Mouse (Mus musculus): ENCODE results near the gene Sf3b6. TPM values are rescaled to one million over a fixed set of nuclear protein-coding genes. Genes with fewer than 3 reads are reported as not detected.
A peak's percentile ranks its signal among the peaks of the same experiment; 100 is the strongest.

Gene Sf3b6
- 132 and 137 TPM in 2 replicates for polyA plus RNA-seq (2012; rRNA removed)

- under 1% methylated on average over 49 of the region's 49 CpGs for WGBS
- Histone ChIP-seq H3K4me1 (ENCODE audit: control insufficient read depth, insufficient read depth, low read length) (peaks cover 4% of the 10 kb centered on the region), H3K27me3 (ENCODE audit: control insufficient read depth, insufficient read depth, low read length) (no peaks in the 10 kb centered on the region), H3K4me3 (replicated peaks; ENCODE audit: insufficient read depth, low read depth, low read length) (peak within 1 kb of the TSS; percentile 92), H3K27ac (ENCODE audit: insufficient read depth, low read length) (peak within 1 kb of the TSS; percentile 4)
- peak; percentile 97 to 99 for DNase-seq
- TF ChIP-seq CTCF (IDR thresholded peaks at IDR 0.05; ENCODE audit: borderline replicate concordance, insufficient read depth, low read depth, low read length) (no peak), POLR2A (IDR thresholded peaks at IDR 0.05; ENCODE audit: borderline replicate concordance, insufficient read depth, low read length) (peak; percentile 77)
Observed at GRCm38 (mm10) chr12:4817361-4818101, at the start of gene Sf3b6. Gene Sf3b6, plus strand, starts transcription at chr12:4817544.

GRCm38 (mm10) chr12:4768492-4769332 lies 48.6 kb upstream of the Sf3b6 start, which contains the start of the genes Pfn4 and Fam228b:
Gene Pfn4, plus strand, starts transcription at chr12:4769022.
Gene Fam228b, minus strand, starts transcription at chr12:4769267.
- no peaks in the 10 kb centered on the region for H3K4me1 ChIP-seq (ENCODE audit: control insufficient read depth, insufficient read depth, low read length)
- H3K27me3 ChIP-seq (ENCODE audit: control insufficient read depth, insufficient read depth, low read length): no peaks in the 10 kb centered on the region
- TF ChIP-seq CTCF (IDR thresholded peaks at IDR 0.05; ENCODE audit: borderline replicate concordance, insufficient read depth, low read depth, low read length) (peak; percentile 67), POLR2A (IDR thresholded peaks at IDR 0.05; ENCODE audit: borderline replicate concordance, insufficient read depth, low read length) (peak; percentile 80)
- H3K4me3 ChIP-seq (replicated peaks; ENCODE audit: insufficient read depth, low read depth, low read length): peak within 1 kb of the TSS; percentile 60
- under 1% methylated on average over 61 of the region's 61 CpGs for WGBS
- DNase-seq: peak; percentile 96 to 100
- H3K27ac ChIP-seq (ENCODE audit: insufficient read depth, low read length): peak within 1 kb of the TSS; percentile 94

GRCm38 (mm10) chr12:4769333-4769723 lies 48.0 kb upstream of the Sf3b6 start:
- Histone ChIP-seq H3K4me1 (ENCODE audit: control insufficient read depth, insufficient read depth, low read length) (no peaks in the 10 kb centered on the region), H3K27ac (ENCODE audit: insufficient read depth, low read length) (peak overlapping the region; percentile 45; the same call in 1 of the 2 replicates), H3K4me3 (replicated peaks; ENCODE audit: insufficient read depth, low read depth, low read length) (peak overlapping the region; percentile 60), H3K27me3 (ENCODE audit: control insufficient read depth, insufficient read depth, low read length) (no peaks in the 10 kb centered on the region)
- WGBS: 12% methylated on average over 13 of the region's 13 CpGs
- DNase-seq: no peak
- TF ChIP-seq CTCF (IDR thresholded peaks at IDR 0.05; ENCODE audit: borderline replicate concordance, insufficient read depth, low read depth, low read length): no peak
- no peak for TF ChIP-seq POLR2A (IDR thresholded peaks at IDR 0.05; ENCODE audit: borderline replicate concordance, insufficient read depth, low read length)

- no peak overlapping the region for H3K4me3 ChIP-seq (replicated peaks; ENCODE audit: insufficient read depth, low read depth, low read length)
- TF ChIP-seq CTCF (IDR thresholded peaks at IDR 0.05; ENCODE audit: borderline replicate concordance, insufficient read depth, low read depth, low read length): no peak
- no peak for TF ChIP-seq POLR2A (IDR thresholded peaks at IDR 0.05; ENCODE audit: borderline replicate concordance, insufficient read depth, low read length)
- H3K4me1 ChIP-seq (ENCODE audit: control insufficient read depth, insufficient read depth, low read length): no peaks in the 10 kb centered on the region
- H3K27me3 ChIP-seq (ENCODE audit: control insufficient read depth, insufficient read depth, low read length): no peaks in the 10 kb centered on the region
- WGBS: 96% methylated on average over 8 of the region's 8 CpGs
- DNase-seq: no peak
- no peak overlapping the region for H3K27ac ChIP-seq (ENCODE audit: insufficient read depth, low read length)
Observed at GRCm38 (mm10) chr12:4774895-4775587, 42.3 kb upstream of the Sf3b6 start.

GRCm38 (mm10) chr12:4775588-4775949 lies 41.8 kb upstream of the Sf3b6 start:
- no peak for TF ChIP-seq POLR2A (IDR thresholded peaks at IDR 0.05; ENCODE audit: borderline replicate concordance, insufficient read depth, low read length)
- H3K27ac ChIP-seq (ENCODE audit: insufficient read depth, low read length): no peak overlapping the region
- H3K27me3 ChIP-seq (ENCODE audit: control insufficient read depth, insufficient read depth, low read length): no peaks in the 10 kb centered on the region
- no peaks in the 10 kb centered on the region for H3K4me1 ChIP-seq (ENCODE audit: control insufficient read depth, insufficient read depth, low read length)
- no peak for DNase-seq
- WGBS: 82% methylated on average over 9 of the region's 9 CpGs
- H3K4me3 ChIP-seq (replicated peaks; ENCODE audit: insufficient read depth, low read depth, low read length): no peak overlapping the region

GRCm38 (mm10) chr12:4777734-4778133 lies 39.6 kb upstream of the Sf3b6 start:
- Histone ChIP-seq H3K27me3 (ENCODE audit: control insufficient read depth, insufficient read depth, low read length) (no peaks in the 10 kb centered on the region; the same call in 1 of the 2 replicates), H3K4me1 (ENCODE audit: control insufficient read depth, insufficient read depth, low read length) (0 out of 2 replicates have a peak, but pooled peaks cover 5% of the 10 kb centered on the region), H3K4me3 (replicated peaks; ENCODE audit: insufficient read depth, low read depth, low read length) (no peak overlapping the region), H3K27ac (ENCODE audit: insufficient read depth, low read length) (no peak overlapping the region)
- DNase-seq: no peak
- WGBS: 91% methylated on average over 6 of the region's 6 CpGs
- TF ChIP-seq CTCF (IDR thresholded peaks at IDR 0.05; ENCODE audit: borderline replicate concordance, insufficient read depth, low read depth, low read length): no peak
- no peak for TF ChIP-seq POLR2A (IDR thresholded peaks at IDR 0.05; ENCODE audit: borderline replicate concordance, insufficient read depth, low read length)

- Histone ChIP-seq H3K27me3 (ENCODE audit: control insufficient read depth, insufficient read depth, low read length) (no peaks in the 10 kb centered on the region; the same call in 1 of the 2 replicates), H3K27ac (ENCODE audit: insufficient read depth, low read length) (no peak overlapping the region), H3K4me1 (ENCODE audit: control insufficient read depth, insufficient read depth, low read length) (0 out of 2 replicates have a peak, but pooled peaks cover 5% of the 10 kb centered on the region), H3K4me3 (replicated peaks; ENCODE audit: insufficient read depth, low read depth, low read length) (no peak overlapping the region)
- DNase-seq: no peak
- WGBS: 81% methylated on average over 2 of the region's 2 CpGs
- TF ChIP-seq POLR2A (IDR thresholded peaks at IDR 0.05; ENCODE audit: borderline replicate concordance, insufficient read depth, low read length) (no peak), CTCF (IDR thresholded peaks at IDR 0.05; ENCODE audit: borderline replicate concordance, insufficient read depth, low read depth, low read length) (no peak)
Observed at GRCm38 (mm10) chr12:4780245-4780644, 37.1 kb upstream of the Sf3b6 start.

All from cerebellum, adult 2 months (tissue).